In genomic region chr19:59457951-59458742, GRCm38 (mm10) we compare ENCODE assay signal across 10 mouse cellular contexts. TPM values are rescaled to one million over a fixed set of nuclear protein-coding genes. Genes with fewer than 3 reads are reported as not detected.
DNase-seq lines count a peak whose midpoint lies in the region; ATAC-seq and TF ChIP-seq lines count a peak whose summit lies in the region.
"Had no signal": no experiment of that assay in that cellular context is flagged by ENCODE, and none has a peak within 500 bp of the region (broad histone marks: within the 10 kb centered on the region; RNA-seq: fewer than 3 reads in every experiment).

TSS of gene Emx2 (plus strand) at chr19:59458372.

- no peaks in the 10 kb centered on the region for H3K36me3 ChIP-seq in intestine, postnatal 0 days (ENCODE audit: control insufficient read depth, insufficient read depth)
- H3K36me3 ChIP-seq in neural tube, embryonic 13.5 days, result no peaks in the 10 kb centered on the region

- no peak within 1 kb of the TSS for H3K27ac ChIP-seq in intestine, postnatal 0 days (ENCODE audit: low read depth, low read length)
- no peak within 1 kb of the TSS for H3K27ac ChIP-seq in neural tube, embryonic 13.5 days (replicated peaks)

- H3K9ac ChIP-seq in intestine, postnatal 0 days (ENCODE audit: low read depth, low read length), result no peak within 1 kb of the TSS
- H3K9ac ChIP-seq in neural tube, embryonic 13.5 days, result no peak within 1 kb of the TSS

- no peak for ATAC-seq in cerebellum, adult (ENCODE audit: insufficient number of reproducible peaks, low FRiP score, low TSS enrichment)
- no peak for ATAC-seq in intestine, postnatal 0 days
- peak; percentile 60; the same call in 1 of the 2 replicates for ATAC-seq in neural tube, embryonic 13.5 days (ENCODE audit: low read depth)
- ATAC-seq in erythroid progenitor cell, adult 5-6 weeks (replicated peaks; ENCODE audit: low FRiP score, poor library complexity, severe bottlenecking), result no peak

- H3K27me3 ChIP-seq in intestine, postnatal 0 days (replicated peaks; ENCODE audit: control insufficient read depth, insufficient read depth, low read length), result peaks cover 98% of the 10 kb centered on the region
- peaks cover 98% of the 10 kb centered on the region for H3K27me3 ChIP-seq in neural tube, embryonic 13.5 days

- WGBS in intestine, postnatal 0 days, result under 1% methylated on average over 57 of the region's 58 CpGs
- 1% methylated on average over 57 of the region's 58 CpGs for WGBS in neural tube, embryonic 13.5 days

- peak; percentile 64 to 68 for DNase-seq in cerebellum, postnatal 10 days
- peak; percentile 98 for DNase-seq in brain, embryonic 14.5 days (ENCODE audit: low read depth)
- peak; percentile 41 to 50 for DNase-seq in gastrocnemius, adult 8-10 months (ENCODE audit: low spot score in 2 of 2)
- peak in 1 of 2 experiments; percentile 56 for DNase-seq in left cerebral cortex, postnatal 36 days (ENCODE audit: low spot score in 2 of 2)

- peak within 1 kb of the TSS; percentile 55 for H3K4me2 ChIP-seq in intestine, postnatal 0 days (replicated peaks; ENCODE audit: low read depth)
- peak within 1 kb of the TSS; percentile 46 for H3K4me2 ChIP-seq in neural tube, embryonic 13.5 days

- no peak for TF ChIP-seq CTCF in brain, embryonic 14.5 days (IDR thresholded peaks at IDR 0.05; ENCODE audit: borderline replicate concordance, extremely low read depth, insufficient read depth, insufficient read length)
- TF ChIP-seq CTCF in intestine, postnatal 0 days (IDR thresholded peaks at IDR 0.05; ENCODE audit: low read depth), result no peak

- H3K4me1 ChIP-seq in intestine, postnatal 0 days (replicated peaks; ENCODE audit: control insufficient read depth, insufficient read depth, low read length), result no peaks in the 10 kb centered on the region
- peaks cover 23% of the 10 kb centered on the region for H3K4me1 ChIP-seq in neural tube, embryonic 13.5 days (replicated peaks)

- TF ChIP-seq POLR2A in brain, embryonic 14.5 days (IDR thresholded peaks at IDR 0.05; ENCODE audit: borderline replicate concordance, extremely low read depth, insufficient read depth, insufficient read length, poor library complexity, severe bottlenecking), result no peak

- H3K4me3 ChIP-seq in intestine, postnatal 0 days (ENCODE audit: low read depth, low read length), result peak within 1 kb of the TSS; percentile 36
- peak within 1 kb of the TSS; percentile 27 for H3K4me3 ChIP-seq in neural tube, embryonic 13.5 days

- intact Hi-C loops in left cerebral cortex, postnatal 36 days (cut with DNase I), result loop anchor here (2.0 to 5.0 kb wide), 2 partner anchors 66 to 485 kb away; partner anchors contain the start of gene Rab11fip2

- no peaks in the 10 kb centered on the region for H3K9me3 ChIP-seq in intestine, postnatal 0 days (ENCODE audit: control insufficient read depth)
- no peaks in the 10 kb centered on the region for H3K9me3 ChIP-seq in neural tube, embryonic 13.5 days

RNA-seq across cellular contexts. Expression of gene Emx2, which starts in this region (rescaled TPM):
- 17.7 and 20.7 TPM in 2 replicates for polyA plus RNA-seq in brain, embryonic 14.5 days (2012; rRNA removed)
- under 1 TPM; 0.38 to 0.97 (median 0.50) TPM for total RNA-seq in gastrocnemius, adult 8-10 months (2022)
- not detected in 2 replicates for polyA plus RNA-seq in intestine, postnatal 0 days (2015; fragmentation: Nextera tagmentation; extraction: Ambion mirVana)
- total RNA-seq in left cerebral cortex, postnatal 36 days (2021), result 10 to 100 TPM; 12.5 to 21.3 TPM
- 0.32 TPM in 1 of 2 replicates, not detected in the other for polyA plus RNA-seq in neural tube, embryonic 13.5 days (2015; fragmentation: Nextera tagmentation; extraction: Ambion mirVana)
- not detected in 2 replicates for total RNA-seq in erythroid progenitor cell, adult 5-6 weeks (2015; ENCODE audit: low replicate concordance)
- not detected in 2 replicates for total RNA-seq in erythroid progenitor cell, adult 5-6 weeks (2017; ENCODE audit: low replicate concordance)
- polyA plus RNA-seq: C2C12; liver, embryonic 16.5 days had no signal

Comparison
In these comparisons a context has a peak if more than half of its experiments do, and no peak if none do; other contexts are left out.
1. RNA of gene Emx2 (total RNA-seq): 12.5 to 21.3 TPM in left cerebral cortex, postnatal 36 days; 0.38 to 0.97 TPM in gastrocnemius, adult 8-10 months and not detected in erythroid progenitor cell, adult 5-6 weeks; every median in the first group is over 4 times any median in the second.
2. RNA of gene Emx2 (polyA plus RNA-seq): 17.7 to 20.7 TPM in brain, embryonic 14.5 days; 0.32 TPM in neural tube, embryonic 13.5 days and not detected in intestine, postnatal 0 days; every median in the first group is over 10 times any median in the second.
3. Peak in DNase-seq in gastrocnemius, adult 8-10 months; RNA of the gene not detected or under 1 TPM.
4. Peak in ATAC-seq, H3K4me3 ChIP-seq and H3K4me2 ChIP-seq in neural tube, embryonic 13.5 days; RNA of the gene not detected or under 1 TPM.